Mouse (Mus musculus) forelimb bud, embryonic 11.5 days (tissue): ENCODE measurements around the gene Ankrd49.

Experiments used
- DNase-seq: peaks from one replicate; pipeline ENCODE4 v3.0.0-alpha.2; 2012; ENCODE audit warnings: low read depth, low spot score

Gene Ankrd49

DNA sequence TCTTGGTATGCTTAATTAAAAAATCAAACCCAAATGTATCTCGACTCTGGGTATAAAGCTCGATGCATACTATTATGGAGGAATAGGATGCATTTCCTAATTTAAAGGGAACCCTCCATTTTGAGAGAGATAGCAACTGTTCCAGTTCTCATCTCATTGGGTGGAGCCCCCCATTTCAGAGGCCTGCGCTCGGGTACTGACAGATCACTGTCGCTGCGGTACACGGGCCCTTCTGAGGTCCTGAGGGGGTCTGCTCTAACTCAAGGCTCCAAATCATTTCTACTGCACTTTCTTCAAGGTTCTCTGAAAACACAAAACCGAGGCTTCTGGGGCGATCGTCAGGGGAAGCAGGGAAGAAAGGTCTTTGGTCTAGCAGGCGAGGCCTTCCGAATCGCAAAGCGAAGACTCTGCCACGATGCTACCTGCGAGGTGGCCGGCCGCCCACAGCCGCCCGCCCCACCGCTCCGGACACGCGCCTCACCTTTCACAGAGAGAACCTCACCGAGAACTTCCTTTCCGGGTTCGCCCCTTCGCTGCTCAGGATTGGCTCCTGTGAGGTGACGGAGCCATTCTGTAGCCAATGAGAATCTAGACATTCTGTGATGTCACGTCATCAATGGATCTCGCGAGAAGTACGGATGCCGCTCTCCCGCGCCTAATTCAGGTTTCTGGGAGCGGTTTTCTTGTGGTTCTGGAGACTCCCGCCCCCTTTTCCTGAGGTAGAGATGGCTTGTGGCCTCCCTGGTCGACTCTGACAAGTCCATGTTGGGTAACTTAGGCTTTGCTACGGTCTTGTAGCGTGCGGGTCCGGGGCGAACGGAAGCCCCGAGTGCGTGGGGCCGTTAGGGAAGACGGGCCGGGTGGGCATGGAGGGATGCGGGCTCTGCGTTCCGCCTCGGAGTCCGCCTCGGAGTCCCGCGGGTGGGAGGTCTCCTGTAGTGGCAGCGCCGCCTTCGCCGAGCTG lies at the start of gene Ankrd49, which contains the start of gene Mre11a:
TSS of gene Ankrd49 (minus strand) at position 818 of the 964 bp plus-strand sequence.
TSS of gene Mre11a (plus strand) at position 616 of the 964 bp plus-strand sequence.
- DNase-seq, result peak; percentile 98

DNA sequence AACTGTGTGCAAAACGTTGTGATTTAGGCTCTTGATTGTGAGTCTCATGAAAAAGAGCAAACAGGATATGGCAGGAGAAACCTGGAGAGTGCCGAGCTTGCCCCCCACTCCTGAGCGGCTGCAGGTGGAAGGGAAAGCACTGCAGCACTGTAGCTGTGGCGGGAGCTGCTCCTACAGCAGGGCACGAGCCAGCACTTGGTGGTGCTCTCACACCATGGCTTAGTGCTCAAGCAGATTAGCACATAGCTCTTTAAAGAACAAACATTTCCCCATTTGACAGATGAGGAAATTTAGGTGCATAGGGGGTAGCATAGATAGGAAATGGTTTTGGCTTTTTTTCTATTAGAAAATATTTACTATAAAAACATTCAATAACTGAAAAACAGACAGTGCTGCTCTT lies 47.4 kb upstream of the Ankrd49 start:
- no peak for DNase-seq

DNA sequence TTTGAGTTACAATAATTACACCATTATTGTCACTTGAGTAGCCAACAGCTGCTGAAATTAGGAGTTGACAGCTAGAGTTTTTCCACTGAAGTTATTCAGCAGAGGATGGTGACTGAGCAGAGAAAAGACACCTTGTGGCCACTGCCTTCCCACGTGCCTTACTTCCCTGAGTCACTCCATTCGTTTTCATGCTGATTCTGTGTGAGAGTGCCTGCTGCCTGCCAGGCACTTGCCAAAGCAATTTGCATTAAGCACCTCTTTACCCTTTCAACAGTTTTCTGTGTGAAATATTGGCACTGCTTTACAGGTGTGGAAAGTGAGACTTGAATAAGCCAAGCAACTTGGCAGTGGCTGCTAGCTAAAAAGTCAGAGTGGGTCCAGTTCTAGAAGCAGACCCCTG lies 43.2 kb upstream of the Ankrd49 start:
- no peak for DNase-seq

DNA sequence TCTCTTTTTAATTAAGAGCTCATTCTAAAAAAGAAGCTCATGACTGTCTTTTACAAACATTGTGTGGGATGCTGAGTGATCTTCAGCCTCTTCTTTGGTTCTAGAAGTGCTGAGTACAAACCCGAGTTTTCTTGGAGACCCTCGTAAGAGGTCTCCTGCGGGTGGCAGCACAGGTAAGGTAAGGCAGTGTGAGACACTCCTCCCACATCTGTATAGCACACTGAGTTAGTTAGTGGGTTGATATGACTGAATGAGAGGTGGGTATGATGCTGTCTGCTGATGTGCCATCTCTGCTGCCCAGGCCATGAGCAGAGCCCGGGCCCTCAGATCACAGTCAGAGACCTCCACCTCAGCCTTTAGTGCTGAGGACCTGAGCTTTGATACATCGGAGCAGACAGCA lies 40.2 kb upstream of the Ankrd49 start:
- DNase-seq, result no peak

DNA sequence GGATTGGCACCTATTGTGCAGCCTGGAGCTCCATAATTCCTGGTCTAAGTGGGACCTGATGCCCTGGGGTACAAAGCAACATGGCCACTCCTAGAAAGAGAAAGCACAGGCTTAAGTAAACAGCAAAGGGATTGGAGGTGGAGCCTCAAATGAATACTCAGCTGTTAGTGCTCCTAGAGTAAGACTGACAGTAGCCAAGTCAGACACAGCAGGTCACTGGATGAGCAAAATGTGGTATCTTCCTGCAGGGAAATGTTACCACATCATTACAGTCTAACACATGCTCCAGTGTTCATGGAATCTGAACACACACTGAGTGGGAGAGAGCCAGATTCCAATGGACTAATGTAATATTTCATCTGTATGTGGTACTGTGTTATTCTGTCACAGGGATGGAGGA lies 36.7 kb upstream of the Ankrd49 start:
- DNase-seq, result no peak

DNA sequence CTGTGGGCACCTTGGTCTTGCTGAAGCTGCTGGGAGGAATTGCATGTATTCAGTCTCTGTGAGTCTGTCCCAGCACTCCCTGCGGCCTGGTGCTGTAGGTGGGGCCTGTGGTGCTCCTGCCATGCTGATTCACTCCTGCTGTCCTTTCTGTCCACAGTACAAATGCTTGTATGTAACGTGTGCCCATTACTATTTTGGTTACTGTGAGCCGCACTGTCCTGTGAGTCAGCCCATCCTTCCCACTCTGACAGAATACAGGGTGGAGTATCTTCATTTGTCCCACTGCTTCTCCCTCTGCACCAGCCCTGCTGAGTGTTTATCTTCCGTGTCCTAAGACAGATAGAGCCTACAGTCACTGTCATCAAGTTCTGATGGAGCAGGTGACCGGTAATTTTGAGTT lies 25.5 kb upstream of the Ankrd49 start:
- no peak for DNase-seq

DNA sequence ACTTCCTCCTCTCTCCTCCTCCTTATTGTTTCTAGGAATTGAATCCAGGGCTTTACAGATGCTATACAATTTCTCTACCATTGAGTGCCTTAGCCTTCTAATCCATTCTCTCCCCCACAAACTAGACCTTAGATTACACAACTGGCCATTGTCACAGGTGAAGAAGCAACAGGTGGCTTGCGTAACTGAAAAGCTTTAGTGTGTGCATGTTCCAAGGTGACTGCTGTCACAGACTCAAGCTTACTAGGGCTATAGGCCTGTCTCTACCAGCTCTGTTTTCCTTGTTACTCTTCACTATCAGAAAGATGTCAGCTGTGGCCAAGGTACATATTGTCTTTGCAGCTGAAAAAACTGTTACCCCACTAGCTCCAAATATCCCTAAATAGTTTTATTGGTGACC lies 22.1 kb upstream of the Ankrd49 start:
- no peak for DNase-seq

DNA sequence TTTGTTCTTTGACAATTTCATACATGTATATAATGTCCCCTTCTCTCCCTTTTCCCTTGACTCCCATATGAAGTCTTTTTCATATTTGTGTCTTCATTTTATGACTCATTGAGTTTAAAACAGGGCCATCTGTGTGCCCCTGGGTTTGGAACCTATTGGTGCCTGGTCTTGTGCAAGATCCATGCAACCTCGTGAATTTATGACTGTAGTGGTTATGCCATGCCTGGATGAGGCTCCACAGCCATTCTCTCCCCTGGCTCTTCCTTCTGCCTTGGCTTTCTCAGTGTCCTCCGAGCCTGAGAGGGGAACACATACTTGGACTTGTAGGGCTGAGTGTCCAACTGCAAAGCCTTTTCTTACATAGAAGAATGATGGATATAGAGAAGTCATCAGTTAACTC lies 21.1 kb upstream of the Ankrd49 start:
- DNase-seq, result no peak

DNA sequence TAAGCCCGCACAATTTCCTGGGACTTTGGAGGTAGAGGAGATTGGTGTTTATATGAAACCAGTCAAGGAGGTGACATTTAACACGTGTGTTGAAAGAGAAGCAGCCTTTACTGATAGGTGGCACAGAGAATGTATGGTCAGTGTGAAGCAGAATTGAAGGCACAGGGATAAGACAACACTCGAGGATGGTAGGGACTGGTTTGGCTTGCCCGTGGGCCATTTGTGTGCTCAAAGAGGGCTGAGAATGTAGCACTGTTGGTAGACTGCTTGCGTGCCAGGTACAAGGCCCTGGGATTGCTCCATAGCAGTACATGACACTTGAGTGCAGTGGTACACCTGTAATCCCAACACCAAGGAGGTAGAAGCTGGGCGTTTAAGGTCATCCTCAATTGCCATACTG lies 2.7 kb upstream of the Ankrd49 start:
- DNase-seq, result no peak

DNA sequence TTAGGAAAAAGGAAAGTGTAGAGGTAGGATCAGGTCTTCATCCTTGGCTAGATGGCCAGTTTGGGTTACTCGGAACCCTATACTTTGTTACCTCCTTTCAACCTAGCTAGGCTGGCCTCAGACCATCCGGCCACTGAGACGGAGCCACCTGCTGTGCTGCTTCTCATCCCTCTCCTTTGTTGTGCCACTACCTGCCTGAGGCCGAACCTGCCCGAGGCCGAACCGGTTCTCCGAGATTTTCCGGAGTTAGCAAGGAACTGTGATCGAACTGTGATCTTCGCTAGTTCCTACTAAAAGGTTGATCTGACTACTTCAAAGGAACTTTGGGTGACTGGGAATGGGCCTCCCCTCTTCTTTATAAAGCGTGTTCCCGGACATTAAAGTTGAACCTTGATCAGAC lies 6.3 kb downstream of the Ankrd49 start:
- no peak for DNase-seq

DNA sequence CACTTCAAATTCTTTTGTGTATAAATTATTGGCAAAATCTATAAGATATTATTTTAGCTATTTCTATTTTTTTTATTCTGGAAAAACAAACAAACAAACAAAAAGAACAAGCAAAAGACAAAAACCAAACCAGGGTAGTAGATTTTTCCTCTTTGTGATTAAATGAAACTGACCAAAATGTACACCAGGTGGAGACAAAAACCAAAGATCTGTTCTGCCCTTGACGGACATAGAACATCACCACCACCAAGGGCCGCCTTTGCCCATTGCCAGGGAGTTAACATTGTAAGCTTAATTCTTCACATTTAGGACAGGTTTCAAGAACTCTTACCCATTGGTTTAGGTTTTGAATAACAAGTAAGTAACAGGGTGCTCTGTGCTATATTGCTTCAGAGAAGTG lies 10.8 kb downstream of the Ankrd49 start:
- DNase-seq, result no peak

DNA sequence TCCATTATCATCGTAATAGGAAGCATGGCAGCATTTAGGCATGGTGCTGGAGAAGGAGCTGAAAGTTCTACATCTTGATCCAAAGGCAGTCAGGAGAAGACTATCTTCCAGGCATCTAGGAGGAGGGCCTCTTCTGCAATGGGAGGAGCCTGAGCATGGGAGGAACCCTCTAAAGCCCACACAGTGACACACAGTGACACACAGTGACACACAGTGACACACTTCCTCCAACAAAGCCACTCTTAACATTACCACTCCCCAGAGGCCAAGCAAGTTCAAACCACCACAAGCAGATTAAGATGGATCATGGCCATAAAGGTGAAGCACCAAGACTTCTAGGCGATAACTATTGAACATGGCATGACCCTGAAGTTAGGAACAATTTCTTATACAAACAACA lies 12.6 kb downstream of the Ankrd49 start:
- DNase-seq, result no peak

DNA sequence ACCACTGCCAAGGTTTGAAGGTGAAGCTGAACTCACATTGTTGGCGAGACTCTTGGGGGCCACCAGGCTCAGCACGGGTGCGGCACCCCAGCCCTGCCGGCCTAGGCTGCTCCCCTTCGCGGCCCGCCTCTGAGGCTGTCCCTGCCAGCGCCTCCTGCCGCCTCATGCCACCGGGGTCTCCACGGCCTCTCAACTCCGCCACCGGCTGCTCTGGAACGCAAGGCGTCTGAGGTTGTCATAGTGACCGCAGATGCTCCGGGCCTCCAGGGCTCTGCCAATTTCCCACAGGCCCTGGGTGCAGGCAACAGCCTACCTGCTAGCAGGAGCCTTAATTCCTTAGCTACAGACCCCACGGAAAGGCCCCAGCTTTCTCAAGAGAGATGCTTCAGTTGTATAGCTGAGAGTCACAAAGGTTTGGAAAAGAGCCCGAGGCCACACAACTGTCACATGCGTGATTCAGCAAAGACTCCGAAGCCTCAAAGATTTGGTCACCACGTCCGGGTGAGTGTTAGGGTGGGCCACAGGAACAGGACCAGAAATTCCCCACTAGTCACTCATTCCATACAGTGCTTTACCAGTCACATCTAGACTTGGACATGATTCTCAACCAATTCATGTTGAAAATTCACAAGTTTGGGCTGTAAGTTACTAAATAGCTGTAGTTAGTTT lies 13.7 kb downstream of the Ankrd49 start, which contains the start of gene 1700012B09Rik:
TSS of gene 1700012B09Rik (minus strand) at position 228 of the 669 bp plus-strand sequence.
- no peak for DNase-seq

DNA sequence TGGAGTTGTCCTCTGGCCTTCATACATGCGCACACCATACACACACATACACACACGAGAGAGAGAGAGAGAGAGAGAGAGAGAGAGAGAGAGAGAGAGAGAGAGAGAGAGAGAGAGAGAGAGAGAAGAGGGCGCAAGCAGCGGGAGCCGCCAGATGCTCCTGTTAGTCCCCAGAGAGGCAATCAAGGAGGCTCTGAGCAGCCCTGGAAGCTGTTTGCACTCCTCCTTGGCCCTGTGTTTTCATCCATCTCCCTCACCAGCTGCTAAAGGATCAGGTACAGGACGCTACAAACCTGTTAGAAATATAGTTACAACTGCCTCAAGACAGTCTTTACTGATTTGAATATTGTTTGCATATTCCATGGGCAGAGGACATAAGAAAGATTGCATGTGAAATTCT lies 14.8 kb downstream of the Ankrd49 start:
- no peak for DNase-seq

DNA sequence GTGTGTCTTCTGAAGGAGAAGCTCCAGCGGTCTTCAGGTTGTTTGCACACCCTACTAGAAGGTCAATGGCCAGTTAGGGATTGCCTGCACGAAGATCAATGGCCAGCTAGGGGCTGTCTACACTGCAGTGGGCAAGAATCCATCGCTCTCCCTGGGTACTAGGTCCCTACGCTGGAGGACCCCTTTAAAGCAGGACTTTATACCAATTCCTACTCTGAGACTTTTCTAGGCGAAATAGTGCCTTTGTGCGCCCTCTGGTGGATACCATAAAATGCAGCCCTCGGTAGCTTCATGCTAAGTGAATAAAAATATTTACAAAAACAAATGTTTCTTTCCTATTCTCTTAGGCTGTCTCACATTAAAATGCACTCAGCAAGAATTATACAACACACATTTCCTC lies 19.9 kb downstream of the Ankrd49 start:
- peak; percentile 61 for DNase-seq

DNA sequence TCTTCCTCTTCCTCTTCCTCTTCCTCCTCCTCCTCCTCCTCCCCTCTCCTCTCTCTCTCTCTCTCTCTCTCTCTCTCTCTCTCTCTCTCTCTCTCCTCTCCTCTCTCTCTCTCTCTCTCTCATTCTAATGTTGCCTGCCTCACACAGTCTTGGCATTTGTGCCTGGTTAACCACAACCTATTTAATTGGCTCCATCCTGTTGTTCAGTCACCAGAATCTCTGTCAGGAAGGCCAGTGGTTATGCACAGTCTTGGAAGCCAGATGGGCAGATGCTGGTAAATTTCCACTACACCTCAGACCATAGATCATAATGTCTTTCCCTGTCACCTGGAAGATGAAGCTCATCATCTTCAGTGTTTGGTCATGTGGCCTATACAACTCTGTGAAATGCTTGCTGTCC lies 25.4 kb downstream of the Ankrd49 start:
- no peak for DNase-seq

DNA sequence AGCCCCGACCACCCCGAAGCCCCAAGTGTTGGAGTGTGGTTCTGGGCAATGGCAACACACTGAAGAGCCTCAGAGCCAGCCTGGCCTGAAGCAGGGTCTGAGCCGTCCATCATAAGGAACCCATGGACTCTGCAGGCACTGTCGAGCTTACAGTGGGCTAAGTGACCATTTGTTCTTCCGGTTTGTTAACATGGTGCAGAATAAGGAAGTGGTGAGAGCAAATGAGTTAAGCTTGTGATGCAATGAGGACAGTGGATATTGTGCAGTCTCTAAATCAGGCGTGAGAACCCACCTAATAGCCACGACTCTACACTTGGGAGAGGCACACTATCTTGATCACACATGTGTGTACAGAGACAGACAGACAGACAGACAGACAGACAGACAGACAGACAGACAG lies 26.1 kb downstream of the Ankrd49 start:
- no peak for DNase-seq

DNA sequence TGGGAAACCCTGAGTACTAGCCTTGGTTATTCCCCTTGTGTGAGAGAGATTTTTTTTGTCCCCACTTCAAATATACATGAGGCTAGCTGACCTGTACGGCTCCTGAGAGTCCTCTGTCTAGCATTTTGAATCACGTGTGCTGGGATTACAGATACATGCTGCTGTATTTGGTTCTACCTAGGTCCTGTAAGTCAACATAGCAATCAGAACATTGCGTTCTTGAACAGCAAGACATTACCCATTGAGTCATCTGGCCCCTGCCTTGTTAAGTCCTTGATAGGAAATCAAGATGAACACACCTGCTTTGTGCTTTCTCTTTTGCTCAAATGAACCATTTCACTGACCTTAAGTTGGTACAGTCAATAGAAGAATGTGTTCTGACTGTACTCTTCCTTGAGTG lies 30.2 kb downstream of the Ankrd49 start:
- DNase-seq, result no peak

DNA sequence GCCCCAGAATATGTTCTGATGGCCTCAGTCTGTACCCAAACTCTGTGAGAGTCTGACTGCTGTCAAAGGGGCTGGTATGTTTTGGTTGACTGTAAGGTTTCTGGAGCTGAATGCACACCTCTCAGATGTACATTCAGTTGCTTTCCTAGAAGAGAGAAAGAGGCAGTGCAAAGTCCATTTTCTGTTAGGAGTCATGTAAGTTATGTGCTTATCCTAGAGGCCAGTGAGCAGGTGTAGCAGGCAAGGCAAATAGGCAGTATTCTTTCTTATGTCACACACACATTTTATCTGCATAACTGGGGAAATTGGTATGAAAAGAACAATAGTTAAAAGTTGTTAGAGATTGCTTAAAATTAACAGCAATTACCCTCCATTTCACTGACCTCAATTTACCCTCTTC lies 30.7 kb downstream of the Ankrd49 start:
- DNase-seq, result no peak

DNA sequence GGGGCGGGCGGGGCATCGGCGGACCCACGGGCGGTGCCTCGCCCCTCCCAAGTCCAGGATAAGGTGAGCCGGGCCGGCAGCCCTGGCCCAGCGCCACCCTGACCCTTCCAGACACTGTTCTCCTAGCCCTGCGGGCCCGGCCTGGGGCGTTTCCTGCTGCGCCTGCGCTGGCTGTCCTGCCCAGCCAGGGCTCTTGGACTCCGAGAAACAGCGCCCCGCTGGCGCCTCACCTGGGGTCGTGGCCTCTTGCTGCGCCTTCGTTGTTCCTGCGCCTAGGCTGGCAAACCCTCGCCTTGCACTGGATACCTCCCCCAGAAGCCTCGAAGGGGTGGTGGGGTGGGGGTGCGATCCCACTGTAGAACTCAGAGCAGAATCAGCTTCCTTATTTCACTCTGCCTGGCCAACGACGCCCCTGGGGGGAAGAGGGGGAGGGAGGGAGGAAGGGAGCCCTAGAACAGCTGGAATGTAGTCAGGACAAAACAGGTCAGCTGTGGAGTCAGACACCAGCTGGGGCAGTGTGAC lies 32.6 kb downstream of the Ankrd49 start, which contains the start of gene Fut4:
TSS of gene Fut4 (minus strand) at position 393 of the 522 bp plus-strand sequence.
- peak; percentile 56 for DNase-seq

DNA sequence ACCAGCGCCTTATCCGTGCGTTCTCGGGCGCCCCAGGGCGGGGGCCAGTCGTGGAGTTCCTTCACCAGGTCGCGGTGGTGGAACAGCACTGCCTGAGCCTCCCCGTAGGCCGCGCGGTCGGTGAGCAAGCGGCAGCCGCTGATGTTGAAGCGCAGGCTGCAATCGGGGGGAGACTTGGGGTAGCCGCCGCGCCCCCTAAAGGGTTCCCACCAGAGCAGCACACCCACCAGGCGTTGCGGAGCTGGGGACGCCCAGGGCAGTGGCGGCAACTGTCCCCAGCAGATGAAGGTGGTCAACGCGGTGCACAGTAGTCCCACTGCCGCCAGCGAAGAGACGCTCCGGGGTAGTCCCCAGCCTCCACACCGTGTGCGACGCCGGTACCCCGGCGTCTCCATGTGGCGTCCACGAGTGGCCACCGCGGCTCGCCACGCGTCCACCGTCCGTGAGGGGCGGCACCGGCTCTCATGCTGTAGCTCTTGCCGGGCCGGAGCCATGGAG lies 33.1 kb downstream of the Ankrd49 start:
- DNase-seq, result no peak

DNA sequence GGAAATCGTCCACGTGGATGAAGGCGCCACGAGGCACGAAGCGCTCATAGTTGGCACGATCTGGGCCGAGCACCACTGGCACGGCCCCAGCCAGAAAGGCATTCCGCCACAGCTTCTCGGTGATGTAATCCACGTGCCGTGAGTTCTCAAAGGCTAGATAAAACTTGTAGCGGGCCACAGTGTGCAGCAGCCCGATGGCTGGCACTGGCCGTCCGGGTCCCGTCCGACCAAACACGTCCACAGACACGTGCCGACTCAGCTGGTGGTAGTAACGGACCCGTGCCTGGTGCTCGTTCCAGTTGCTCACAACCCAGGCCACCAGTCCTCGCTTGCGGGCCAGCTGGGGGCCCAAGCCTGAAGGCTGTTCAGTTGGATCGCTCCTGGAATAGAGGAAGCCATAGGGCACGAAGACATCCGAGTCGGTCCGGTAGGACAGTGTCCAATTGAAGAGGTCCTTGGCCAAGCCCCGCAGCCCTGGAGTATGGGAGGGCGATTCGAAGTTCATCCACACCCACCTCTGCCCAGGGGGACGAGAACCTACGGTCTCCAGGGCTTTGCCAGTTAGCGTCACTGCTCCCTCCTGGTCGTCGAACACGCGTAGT lies 33.7 kb downstream of the Ankrd49 start:
- no peak for DNase-seq
